Mouse (Mus musculus): ENCODE data around the gene Hrh2.
A peak's percentile ranks its signal among the peaks of the same experiment; 100 is the strongest.

Hrh2 gene

DNA sequence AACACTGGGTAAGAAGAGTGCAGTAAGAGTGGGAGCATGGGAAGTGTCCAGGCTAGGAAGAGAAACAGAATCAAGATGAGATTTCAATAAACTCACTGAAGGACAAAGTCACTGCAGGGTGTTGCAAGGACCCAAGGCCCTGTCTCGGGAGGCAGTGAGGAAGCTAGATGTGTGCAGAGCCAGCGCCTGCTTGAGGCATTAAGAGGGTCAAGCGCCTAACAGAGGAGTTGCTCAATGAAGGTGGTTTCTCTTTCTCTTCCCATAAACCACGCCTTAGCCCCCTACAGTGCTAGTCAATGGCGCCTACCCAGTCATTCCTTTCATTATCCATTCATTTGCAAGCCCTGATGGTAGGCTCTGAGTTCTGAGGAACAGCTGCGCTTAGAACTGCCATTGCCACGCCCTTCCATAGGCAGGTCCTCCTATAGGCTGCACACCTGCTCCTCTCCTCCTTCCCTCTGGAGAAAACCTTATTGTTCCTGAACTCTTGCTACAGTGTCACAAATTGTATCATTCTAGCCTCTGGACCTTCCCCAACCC, 23.9 kb downstream of the Hrh2 start:
- DNase-seq (ENCODE audit: low spot score in 2 of 2): no peak

DNA sequence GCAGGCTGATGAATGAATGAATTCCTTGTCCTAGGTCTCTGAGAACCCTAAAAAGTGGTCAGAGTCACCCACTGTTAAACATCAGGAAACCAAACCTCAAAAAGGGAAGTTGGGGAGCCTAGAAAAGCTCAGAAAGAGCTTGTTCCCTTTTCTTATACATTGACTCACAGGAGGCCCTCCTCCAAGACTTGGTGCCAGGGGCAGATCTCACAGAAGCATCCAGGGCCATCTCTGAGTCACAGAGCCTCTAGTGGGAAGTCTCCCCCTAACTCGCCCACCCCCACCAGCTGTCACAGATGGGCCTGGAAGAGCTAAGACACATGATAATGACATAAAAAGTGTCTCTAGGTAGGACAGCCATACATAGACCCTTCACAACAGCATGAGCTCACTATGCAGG, 26.4 kb downstream of the Hrh2 start:
- peak; percentile 57 to 73 for DNase-seq (ENCODE audit: low spot score in 2 of 2)

DNA sequence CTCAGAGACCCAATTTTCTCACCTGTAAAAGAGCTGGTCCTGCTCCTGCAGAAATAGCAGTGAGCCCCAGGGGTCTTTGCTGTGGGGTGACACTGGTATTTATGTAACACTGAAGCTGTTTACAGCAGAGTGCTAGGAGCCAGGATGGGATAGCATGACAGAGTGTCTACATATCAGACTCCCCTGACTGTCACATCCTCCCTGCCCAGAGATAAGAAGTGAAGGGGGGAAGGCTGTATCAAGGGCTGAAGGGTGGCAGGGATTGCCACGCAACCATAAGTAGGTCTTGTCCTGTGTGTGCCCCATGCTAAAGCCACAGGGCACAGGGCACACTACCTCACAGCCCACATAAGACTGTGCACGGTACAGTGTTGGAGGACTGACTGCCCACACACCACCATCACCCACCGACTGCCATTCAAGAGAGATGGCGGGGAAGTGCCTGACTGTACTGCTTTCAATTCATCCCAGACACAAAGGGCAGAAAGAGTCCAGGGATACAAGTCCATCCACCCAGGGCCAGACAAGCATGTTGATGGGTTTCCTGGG, 29.8 kb downstream of the Hrh2 start:
- DNase-seq (ENCODE audit: low spot score in 2 of 2): no peak

DNA sequence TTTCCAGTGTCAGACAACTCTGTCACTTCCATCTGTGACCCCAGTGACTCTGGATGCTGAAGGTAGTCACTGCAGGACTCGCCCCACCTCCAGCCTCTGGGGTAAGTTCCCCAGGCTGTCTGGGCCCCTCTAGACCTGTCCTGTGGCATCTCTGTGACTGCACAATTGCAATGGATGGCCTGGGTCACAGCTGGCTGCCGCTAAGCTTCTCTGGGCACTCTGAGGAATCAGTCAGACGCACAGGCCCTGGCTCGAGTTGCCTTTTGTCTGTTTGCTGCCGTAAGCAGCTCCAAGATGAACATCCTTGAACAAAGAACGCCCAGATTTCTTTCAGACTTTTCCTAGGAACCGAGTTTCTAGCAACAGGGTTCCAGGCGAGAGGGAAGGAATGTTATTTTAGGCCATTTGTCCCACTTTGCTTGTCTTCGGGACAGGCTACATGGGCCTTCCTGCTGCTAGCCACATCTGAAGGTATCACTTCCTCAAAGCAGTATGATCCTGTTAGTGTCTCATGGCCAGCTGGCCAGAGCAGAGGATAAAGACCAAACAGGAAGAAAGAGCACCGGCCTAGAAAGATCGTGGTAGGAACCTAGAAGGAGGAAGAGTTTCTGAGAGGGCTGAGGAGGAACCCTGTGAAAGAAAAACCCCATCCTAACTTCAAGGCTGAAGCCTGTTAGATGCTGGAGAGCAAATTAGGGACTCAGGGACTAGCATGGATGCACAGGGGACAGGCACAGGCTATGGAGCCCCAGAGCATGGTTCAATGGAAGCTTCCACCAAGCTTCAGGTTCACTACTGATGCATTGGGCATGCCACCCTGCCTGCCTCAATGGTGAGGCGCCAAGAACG, 31.2 kb downstream of the Hrh2 start:
- no peak for DNase-seq (ENCODE audit: low spot score in 2 of 2)

DNA sequence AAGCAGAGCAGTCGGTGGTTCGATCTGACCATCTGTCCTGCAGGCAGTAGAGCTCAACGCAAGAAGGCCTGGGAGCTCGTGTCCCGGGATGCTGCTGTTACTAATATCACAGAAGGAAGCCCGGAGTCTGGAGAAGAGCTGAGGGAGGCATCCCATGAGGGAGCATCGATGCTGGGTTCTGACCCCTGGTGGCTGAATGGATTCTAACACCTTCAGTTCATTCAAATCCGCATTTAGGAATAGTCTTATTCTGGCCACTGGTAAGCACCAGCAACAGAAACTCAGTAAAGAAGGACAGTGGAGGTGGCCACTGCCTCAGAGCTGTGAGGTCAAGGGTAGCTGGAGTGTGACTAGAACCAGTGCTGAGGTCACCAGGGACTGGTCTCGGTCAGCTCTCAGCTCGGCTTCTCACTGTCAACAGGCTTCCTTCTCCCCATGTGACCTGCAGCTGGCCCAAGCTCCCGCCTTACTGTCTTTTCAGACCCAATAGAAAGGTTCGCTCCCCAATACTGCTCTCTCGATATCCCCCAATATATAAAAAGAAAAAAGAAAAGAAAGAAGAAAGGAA, 36.1 kb downstream of the Hrh2 start:
- DNase-seq (ENCODE audit: low spot score in 2 of 2): peak in 1 of 2 experiments; percentile 80

DNA sequence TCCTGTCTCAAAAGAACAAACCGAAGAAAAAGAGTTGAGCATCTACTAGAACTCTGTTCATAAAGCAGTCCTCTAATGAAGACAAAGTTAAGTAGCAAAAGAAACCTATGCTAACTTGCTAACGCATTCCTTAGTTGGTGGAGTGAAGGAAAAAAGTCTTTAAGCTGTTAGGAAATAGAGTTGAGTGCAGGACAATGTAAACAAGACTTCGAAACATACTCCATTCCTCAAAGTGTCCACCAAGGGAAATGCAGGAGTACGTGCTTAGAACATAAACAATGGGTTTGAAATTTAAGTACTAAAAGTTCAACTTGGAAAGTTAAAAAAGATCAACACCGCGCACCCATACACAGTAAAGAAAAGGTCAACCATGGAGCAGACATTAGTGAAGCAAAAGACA, 38.2 kb downstream of the Hrh2 start:
- DNase-seq (ENCODE audit: low spot score in 2 of 2): no peak

DNA sequence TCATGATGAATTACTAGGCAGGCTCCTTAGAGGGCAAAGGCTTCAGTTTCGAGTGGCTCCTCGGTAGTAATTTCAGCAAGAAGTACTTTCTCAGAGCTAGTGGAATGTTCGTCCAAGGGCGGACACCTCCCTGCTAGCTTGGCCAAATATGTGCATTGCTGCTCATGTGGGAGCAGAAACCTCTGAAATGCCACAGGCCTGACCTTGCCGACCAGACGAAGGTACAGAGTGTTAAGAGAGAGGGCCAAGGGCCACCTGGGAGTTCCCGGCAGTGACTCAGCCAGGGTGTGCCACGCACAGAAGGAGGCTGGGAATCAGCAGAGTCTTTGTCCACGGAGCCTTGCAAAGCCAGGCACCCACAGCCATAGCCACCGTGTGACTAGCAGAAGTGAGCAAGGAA, 39.9 kb downstream of the Hrh2 start:
- DNase-seq (ENCODE audit: low spot score in 2 of 2): no peak

DNA sequence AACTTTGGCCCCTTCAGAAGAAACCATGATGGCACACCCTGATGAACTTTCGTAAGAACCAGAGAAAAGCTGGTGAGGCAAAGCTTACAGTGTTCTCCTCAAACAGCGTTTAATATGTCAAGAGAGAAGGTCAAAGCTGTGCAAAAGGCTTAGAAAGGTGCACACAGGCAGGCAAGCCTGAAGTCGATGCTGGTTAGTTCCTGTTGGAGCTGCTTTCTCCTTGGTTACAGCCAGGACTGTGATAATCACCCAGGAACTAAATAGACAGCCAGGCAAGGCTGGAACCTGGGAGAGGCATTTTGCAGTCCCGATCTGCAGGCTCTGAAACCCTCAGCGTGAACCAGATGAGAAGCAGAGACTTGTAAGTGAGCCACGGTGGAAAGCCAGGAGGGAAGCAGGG, 45.6 kb downstream of the Hrh2 start:
- no peak for DNase-seq (ENCODE audit: low spot score in 2 of 2)

DNA sequence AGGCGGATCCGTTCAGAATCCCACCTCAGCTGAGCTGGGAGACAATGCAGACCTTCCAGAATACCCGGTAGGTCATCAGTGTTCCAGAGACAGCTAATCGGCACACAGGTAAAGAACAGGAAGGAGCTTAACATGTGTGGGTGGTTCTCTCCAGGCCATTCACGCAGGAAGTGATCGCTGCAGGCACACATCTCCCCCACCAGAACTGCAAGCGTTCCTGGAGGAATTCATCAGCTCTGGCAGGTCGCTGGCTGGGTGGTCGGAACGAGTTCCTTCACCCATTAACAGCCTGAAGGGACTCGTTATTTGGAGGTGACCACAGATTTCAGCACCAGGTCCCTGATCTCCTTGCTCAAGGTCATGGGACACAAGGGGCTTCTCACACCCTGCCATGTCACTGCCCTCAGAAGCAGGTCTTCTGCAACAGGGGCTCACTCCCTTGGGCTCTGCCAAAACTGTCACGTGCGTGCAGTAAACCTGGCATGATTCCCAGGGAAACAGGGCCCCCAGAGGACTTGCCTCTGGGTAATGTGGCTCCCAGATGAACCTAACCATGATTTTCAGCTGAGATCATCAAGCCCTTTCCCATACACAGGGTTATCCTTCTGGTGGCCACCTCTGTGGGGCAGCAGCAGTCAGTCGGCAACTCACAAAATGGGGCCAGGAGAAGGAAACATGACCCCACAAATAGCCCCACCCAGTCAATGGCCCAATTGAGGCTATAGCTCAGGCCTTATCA, 46.8 kb downstream of the Hrh2 start:
- no peak for DNase-seq (ENCODE audit: low spot score in 2 of 2)

DNA sequence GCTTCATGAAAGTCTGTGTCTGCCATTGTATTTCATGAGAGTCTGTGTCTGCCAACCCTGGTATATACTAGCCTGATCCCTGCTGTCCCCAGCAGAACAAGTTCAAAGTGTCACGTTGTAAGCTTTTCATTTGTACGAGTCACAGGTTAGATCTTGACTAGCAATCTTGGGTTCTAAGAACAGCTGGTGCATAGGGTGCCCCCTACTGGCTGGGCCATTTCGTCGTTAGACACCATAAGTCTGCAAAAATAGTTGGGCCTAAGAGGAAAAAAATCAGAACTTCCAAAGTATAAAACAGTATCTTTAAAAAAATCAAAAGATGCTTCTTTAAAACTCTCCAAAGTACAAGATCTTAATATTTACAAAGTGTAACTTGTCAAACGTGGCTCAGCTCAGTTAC, 50.5 kb downstream of the Hrh2 start:
- peak in 1 of 2 experiments; percentile 39 for DNase-seq (ENCODE audit: low spot score in 2 of 2)

DNA sequence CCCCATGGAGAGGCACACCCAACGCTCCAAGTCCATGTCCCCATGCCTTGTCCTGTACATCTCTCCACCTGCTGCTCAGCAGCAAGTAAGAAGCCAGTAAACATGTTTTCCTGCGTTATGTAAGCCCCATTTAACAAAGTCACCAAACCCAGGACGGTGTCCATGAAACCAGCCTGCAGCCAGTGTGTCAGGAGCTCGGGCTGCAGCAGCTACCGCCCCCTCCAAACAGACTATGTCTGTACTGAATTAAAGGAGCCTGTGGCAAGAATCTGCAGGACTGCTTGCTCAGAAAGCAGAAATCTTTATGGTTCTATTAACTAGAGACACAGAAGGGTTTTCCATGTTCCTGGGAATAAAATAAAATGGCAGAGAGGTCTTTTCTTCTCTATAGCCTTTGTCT, 53.3 kb downstream of the Hrh2 start:
- DNase-seq (ENCODE audit: low spot score in 2 of 2): peak in 1 of 2 experiments; percentile 36

DNA sequence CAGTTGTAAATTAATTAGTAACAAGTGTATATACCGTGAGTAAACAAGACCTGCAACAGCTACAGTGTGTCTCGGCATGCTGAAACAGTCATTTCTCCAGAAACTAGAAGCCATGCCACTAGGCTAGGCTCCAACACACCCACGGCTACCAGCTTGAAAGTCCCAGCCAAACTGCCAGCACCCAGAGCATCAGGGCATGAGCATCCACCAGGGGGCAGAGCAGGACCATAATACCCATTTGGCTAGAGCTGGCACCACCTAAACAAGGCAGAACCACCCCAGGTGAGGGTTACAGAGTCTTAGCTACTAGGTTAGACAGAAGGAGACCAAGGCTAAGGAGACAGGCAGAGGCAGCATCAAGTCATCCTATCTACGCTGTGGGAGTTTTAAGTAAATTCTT, 55.6 kb downstream of the Hrh2 start:
- peak; percentile 53 to 94 for DNase-seq (ENCODE audit: low spot score in 2 of 2)

DNA sequence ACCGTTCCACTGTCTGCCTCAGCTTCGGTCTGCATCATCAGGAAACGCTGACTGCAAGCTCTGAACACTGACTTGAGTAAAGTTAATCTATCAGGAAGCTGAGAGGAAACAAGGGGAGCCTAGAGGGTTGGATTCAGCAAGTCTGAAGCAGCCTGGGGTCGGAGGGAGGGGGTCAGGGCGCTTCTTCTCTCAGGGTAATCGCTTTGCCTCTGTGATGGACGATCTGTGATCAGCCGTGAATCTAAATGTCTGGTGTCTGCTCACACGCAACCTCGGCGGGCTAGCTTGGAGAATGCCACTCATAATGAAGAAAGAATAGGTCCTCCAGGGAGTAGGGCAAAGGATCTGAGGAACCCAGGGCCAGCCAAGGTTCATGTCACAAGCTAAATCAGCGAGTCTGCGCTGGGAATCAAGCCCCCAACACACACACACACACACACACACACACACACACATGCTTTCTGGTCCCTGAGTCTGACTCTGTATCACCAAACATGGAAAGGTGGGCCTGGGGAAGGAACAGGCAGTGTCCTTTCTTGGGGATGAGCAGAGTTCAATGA, 56.6 kb downstream of the Hrh2 start:
- DNase-seq (ENCODE audit: low spot score in 2 of 2): no peak

DNA sequence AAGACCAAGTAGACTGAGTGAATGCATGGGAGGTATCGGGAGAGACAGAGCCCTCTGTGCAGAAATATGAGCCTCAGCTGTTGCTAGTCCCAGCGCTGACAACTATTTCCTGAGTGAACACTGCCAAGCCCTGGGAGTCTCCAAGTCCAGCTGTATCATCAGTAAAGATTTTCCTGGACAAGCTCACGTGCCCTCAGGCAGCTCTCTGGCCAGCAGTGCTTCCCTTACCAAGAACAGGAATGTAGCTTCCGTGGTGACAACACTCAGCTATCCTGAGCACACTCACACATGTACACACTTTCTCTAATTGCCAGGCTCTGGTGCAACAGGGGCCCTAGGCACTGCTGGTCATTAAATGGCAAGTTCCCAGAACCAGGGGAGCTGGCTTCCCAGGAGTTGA, 57.1 kb downstream of the Hrh2 start:
- DNase-seq (ENCODE audit: low spot score in 2 of 2): no peak

DNA sequence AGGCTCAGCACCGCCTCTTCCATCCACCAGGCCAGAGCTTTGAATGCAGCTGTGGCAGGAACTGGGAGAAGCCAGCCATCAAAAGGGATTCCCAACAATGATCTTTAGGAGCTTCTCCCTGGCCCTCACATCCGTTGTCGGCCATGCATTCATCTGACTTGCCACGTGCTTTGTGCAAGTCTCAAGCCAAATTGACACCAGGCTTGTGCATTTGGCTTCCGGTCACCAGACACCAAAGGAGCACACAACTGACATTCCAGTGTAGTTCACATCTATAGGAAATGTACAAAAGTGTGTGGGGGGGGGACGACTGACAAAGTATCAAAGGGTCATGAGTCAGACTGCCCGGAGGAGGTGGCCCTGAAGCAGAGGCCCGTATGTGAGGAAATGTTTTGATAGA, 58.4 kb downstream of the Hrh2 start:
- DNase-seq (ENCODE audit: low spot score in 2 of 2): no peak

DNA sequence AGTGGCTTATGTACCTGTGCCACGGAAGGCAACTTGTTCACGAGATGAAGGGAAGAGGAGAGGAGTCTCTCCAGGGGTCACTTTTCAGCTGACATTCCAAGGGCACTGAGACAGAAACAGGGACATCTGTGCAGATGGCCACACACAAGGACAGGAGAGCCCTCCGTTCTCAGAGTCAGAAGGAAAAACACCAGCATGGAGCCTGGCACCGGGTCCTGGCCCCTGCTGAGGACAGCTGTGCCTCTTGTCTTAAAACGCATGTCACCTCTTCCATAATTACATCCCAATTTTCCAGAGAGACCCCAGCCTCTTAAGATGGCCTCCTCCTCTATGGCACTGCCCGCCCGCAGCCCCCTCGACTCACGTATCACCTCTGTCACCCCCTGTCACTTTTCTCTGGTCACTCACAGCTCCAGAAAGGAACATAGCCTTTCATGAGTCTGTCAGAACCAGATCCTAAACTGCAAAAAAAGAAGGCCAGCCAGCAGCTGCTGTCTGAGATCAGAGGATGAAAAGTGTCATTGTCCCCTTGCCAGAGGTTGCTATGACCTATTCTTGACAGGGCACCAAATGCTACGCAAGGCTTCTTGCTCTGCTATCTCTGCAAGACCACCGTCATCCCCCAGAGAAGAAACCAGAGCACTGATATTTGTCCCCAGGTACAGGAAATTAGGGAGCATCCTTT, 59.8 kb downstream of the Hrh2 start:
- DNase-seq (ENCODE audit: low spot score in 2 of 2): no peak

DNA sequence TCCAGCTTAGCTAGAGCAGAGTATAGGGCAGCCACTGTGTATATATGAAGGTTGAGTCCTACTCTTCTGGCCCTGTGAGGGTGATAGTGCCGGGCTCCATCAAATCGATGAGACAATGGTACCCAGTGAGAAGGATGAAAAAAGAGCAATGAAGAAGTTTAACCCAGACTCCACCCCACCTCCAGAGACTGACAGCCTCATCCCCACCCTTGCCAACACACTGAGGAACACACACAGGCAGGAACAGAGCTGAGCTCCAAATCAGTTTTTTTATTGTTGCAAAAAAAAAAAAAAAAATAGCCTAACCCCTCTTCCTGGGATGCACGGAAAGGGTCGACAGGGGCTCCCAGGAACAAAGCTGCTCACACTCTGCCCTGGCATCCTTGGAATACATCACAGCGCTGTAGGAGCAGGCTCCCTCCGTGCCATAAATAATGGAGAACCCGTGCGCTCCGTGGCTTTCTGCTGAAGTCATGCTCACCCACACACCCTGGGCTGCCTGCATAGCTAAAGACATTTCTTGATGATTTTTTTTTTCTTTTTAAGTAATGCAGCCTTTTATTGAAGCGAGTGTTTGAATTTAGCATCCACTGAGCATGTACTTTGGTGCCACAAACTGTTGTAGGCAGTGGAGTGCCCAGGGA, 65.8 kb downstream of the Hrh2 start:
- DNase-seq (ENCODE audit: low spot score in 2 of 2): peak; percentile 50 to 73

DNA sequence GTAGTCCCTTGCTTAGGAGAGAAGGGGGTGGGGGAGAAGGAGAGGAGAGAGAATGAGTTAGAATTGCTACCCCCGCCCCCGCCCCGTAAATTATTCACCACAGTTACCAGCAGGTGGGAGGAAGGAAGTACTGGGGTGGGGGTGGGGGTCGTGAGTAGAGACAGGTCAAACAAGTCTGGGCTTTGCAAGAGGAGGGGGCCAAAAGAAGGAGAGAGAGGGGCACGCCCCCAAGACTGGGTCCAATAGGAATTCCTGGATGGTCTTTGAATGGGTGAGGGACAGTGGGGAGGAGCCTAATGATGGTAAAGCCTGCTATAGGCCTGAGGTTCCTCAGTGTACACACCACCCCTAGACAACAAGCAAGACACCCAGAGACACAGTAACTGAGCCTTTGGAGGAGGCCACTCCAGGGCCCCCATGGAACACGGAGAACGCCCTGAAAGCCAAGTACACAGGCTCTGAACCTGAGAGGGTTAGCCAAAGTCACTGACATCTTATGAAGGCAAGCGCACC, 66.4 kb downstream of the Hrh2 start:
- DNase-seq (ENCODE audit: low spot score in 2 of 2): no peak

DNA sequence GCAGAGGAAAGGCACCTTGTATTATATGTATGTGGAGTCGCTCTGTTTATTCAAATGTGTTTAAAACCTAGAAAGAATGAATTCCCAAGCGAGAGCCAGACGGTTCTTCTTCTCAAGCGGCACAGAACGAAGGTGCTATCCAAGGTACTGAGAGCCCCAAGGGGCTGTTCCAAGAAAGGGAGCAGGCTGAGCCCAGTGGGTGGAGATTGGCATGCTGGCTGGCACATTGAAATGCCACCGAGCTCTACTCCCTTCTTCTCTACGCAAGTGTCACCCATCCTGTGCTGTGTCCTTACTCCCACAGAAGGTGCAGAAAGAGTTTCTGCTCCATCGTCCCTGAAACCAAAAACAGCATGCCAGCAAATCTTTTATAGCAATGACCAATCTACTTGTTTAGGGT, 68.4 kb downstream of the Hrh2 start:
- peak; percentile 62 to 75 for DNase-seq (ENCODE audit: low spot score in 2 of 2)

DNA sequence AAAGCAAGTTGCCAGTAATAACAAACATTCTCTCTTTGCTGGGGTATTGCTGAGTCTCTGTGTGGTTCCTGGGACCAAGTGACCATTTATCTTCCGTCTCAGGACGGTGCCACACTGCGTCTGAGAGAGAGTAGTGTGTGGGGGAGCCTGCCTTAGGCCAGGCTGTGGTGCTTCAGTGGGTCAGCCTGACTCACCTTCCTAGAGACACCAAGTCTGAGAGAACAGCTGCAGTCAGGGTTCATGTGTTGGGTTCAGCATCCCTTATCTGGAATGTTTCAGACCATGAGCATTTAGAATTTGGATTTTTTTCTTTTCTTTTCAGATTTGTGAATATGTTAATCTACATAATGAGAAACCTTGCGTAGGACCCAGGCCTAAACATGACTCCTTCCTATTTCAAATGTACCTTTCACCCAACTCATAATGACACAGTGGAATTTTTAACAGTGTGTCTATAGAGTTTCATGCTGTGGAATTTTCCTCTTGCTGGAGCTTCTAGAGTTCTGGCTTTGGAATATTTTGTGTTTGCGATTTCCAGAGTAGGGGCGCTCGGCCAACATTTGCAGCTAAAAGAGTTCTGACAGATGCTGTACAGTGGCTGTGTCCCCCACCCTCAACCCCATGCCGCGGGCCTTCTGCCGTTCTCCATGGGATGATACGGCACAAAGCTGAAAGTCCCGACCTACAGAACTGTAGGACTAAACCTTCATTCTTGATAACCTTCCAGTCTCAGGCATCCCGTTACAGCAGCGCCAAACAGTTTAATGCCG, 71.0 kb downstream of the Hrh2 start:
- DNase-seq (ENCODE audit: low spot score in 2 of 2): no peak
